Mouse (Mus musculus): Measurements from ENCODE around the gene Oxct2a. TPM values are rescaled to one million over a fixed set of nuclear protein-coding genes. Genes with fewer than 3 reads are reported as not detected.

Gene Oxct2a
- polyA plus RNA-seq (2017; shearing (Covaris generic)), result not detected

GRCm38 (mm10) chr4:123323534-123323933 is at the start of gene Oxct2a:
Gene Oxct2a (minus strand): TSS chr4:123323634.

GRCm38 (mm10) chr4:123342642-123343470 is 19.4 kb upstream of the Oxct2a start, which contains the start of gene Bmp8a:
Gene Bmp8a (minus strand): TSS chr4:123343252.

Other genes with a start within 250 kb of the Oxct2a start
- not detected for gene Bmp8b, start 218.5 kb downstream of the Oxct2a start, polyA plus RNA-seq (2017; shearing (Covaris generic))
- gene Oxct2b, start 207.4 kb downstream of the Oxct2a start, polyA plus RNA-seq (2017; shearing (Covaris generic)), result not detected
- 73.8 TPM for gene Ppie, start 183.7 kb downstream of the Oxct2a start, polyA plus RNA-seq (2017; shearing (Covaris generic))
- gene Hpcal4, start 140.4 kb downstream of the Oxct2a start, polyA plus RNA-seq (2017; shearing (Covaris generic)), result 0.61 TPM
- gene Nt5c1a, start 122.1 kb downstream of the Oxct2a start, polyA plus RNA-seq (2017; shearing (Covaris generic)), result not detected
- not detected for gene Heyl, start 90.1 kb downstream of the Oxct2a start, polyA plus RNA-seq (2017; shearing (Covaris generic))
- 7.7 TPM for gene Pabpc4, start 61.3 kb downstream of the Oxct2a start, polyA plus RNA-seq (2017; shearing (Covaris generic))
- not detected for gene Bmp8a, start 19.6 kb upstream of the Oxct2a start, polyA plus RNA-seq (2017; shearing (Covaris generic))

Measured in effector memory CD4-positive, alpha-beta T cell, adult 7 months (primary cell).